Mouse (Mus musculus) liver, postnatal 0 days (tissue): ENCODE results near the gene 4921504E06Rik.

Experiments used
- CTCF ChIP-seq: sonication (generic); IDR thresholded peaks from 2 replicates; pipeline ENCODE4 v1.5.1; 2016; ENCODE audit warnings: antibody characterized with exemption, low read depth
- EP300 ChIP-seq: IDR thresholded peaks from 2 replicates; pipeline ENCODE4 v1.6.1; 2016; ENCODE audit warnings: antibody characterized with exemption, low read depth, mild to moderate bottlenecking

GRCm38 (mm10) chr2:19461940-19462339 is 91.8 kb downstream of the 4921504E06Rik start:
- TF ChIP-seq CTCF, result no peak
- no peak for TF ChIP-seq EP300
